Mouse (Mus musculus): Measurements from ENCODE around the gene Cphx3.
"Not testable (repeated sequence)": the region's sequence is repeated elsewhere in the genome, so short reads cannot be mapped to it uniquely, and the experiment has no call there.

DNA sequence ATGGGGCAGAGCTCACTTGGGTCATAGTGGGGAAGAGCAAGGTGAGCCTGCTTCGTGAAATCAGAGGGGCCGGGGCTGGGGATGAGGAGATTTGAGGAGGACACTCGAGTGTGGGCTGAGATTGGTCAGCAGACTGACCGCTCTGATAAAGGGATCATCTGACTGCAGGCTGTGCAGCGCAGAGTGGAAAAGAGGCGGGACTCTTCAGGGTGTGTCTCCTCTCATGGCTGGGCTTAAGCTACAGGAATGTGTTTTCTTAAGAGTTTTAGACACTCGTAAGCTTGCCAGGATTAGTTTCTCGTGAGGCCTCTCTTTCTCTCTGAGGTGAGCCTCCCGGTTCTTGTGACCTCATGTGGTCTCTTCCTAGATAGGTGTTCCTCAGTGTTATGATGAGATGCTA is 79.1 kb downstream of the Cphx3 start:
- TF ChIP-seq CTCF (IDR thresholded peaks at IDR 0.05; ENCODE audit: low read depth, low read length); TAL1 (conservative IDR thresholded peaks at IDR 0.05; ENCODE audit: low read depth, low read length); POLR2AphosphoS5 (IDR thresholded peaks at IDR 0.05; ENCODE audit: insufficient replicate concordance, low read depth, low read length): not testable (repeated sequence)

All from G1E (cell line).